Mouse (Mus musculus) cerebellum, adult 2 months (tissue): ENCODE measurements at regions not wholly inside any gene's neighbourhood (a gene's known extent, or its start where the extent isn't known, plus 50 kb on each side); places are given as distances from the start of the nearest gene placed in this dataset.

ENCODE experiments used
- CTCF ChIP-seq: fragments of 200-500 bp; IDR thresholded peaks from 2 replicates; pipeline ENCODE4 v1.5.1; 2011; ENCODE audit warnings: low read depth, mild to moderate bottlenecking, control low read depth, low read length, moderate library complexity, borderline replicate concordance; ENCODE audit not compliant: insufficient read depth
- POLR2A ChIP-seq: fragments of 200-500 bp; IDR thresholded peaks from 2 replicates; pipeline ENCODE4 v1.6.1; 2011; ENCODE audit warnings: low read length, control low read depth, borderline replicate concordance; ENCODE audit not compliant: insufficient read depth

DNA sequence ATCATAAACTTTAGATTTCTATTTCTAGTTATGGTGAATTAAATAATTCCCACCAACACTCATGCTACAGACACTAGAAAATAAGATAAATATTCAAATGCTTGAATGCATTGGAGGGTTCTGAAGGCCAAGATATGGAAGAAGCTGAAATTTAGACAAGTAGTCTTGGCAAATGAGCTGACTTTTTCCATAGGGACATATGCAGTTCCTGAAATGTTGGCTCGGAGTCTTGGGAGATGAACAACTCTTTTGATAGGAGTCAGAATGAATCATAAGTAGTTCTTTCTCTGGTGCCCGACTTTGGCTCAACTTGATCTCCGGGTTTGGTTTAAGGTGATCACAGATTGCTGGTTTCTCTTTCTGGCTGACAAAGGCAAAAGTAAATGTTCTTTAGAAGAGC, 574.7 kb upstream of the Mms22l start:
- TF ChIP-seq CTCF (no peak), POLR2A (no peak)
